Mouse (Mus musculus) forebrain, embryonic 14.5 days (tissue): ENCODE measurements around the gene Cdc20b. TPM values are rescaled to one million over a fixed set of nuclear protein-coding genes. Genes with fewer than 3 reads are reported as not detected.

Experiments
- ATAC-seq: fragments of 200-750 bp; cut with Nextera tagmentation; 2 replicates; pipeline ENCODE4 v1.8.0; 2017; ENCODE audit warnings: mild to moderate bottlenecking, moderate library complexity
- DNase-seq: peaks from one replicate; pipeline ENCODE4 v3.0.0-alpha.2; 2015; ENCODE audit warnings: low spot score
- H3K27ac ChIP-seq: fragments of 300-500 bp; sonication (generic); 2 replicates; pipeline ENCODE4 v1.5.1; 2014; ENCODE audit warnings: low read depth, mild to moderate bottlenecking, control low read depth, low read length, moderate library complexity
- H3K27me3 ChIP-seq: fragments of 300-500 bp; sonication (generic); replicated peaks from 2 replicates; pipeline ENCODE4 v1.6.1; 2014; ENCODE audit warnings: low read length, control low read depth, mixed read lengths; ENCODE audit not compliant: control insufficient read depth, insufficient read depth
- H3K36me3 ChIP-seq: fragments of 300-500 bp; sonication (generic); 2 replicates; pipeline ENCODE4 v1.6.1; 2014; ENCODE audit warnings: low read length, control low read depth; ENCODE audit not compliant: control insufficient read depth, insufficient read depth
- H3K4me1 ChIP-seq: fragments of 300-500 bp; sonication (generic); 2 replicates; pipeline ENCODE4 v1.6.1; 2014; ENCODE audit warnings: antibody characterized with exemption, low read length, control low read depth; ENCODE audit not compliant: control insufficient read depth, insufficient read depth
- H3K4me2 ChIP-seq: fragments of 300-500 bp; sonication (generic); 2 replicates; pipeline ENCODE4 v1.6.1; 2014; ENCODE audit warnings: mild to moderate bottlenecking, control low read depth, low read length
- H3K4me3 ChIP-seq: fragments of 300-500 bp; sonication (generic); 2 replicates; pipeline ENCODE4 v1.5.1; 2014; ENCODE audit warnings: low read depth, low read length, control low read depth
- H3K9ac ChIP-seq: fragments of 300-500 bp; sonication (generic); 2 replicates; pipeline ENCODE4 v1.6.1; 2014; ENCODE audit warnings: mild to moderate bottlenecking, low read length, control low read depth, moderate library complexity
- H3K9me3 ChIP-seq: fragments of 300-500 bp; sonication (generic); replicated peaks from 2 replicates; pipeline ENCODE4 v1.6.1; 2016; ENCODE audit warnings: low read length, control low read depth, mixed read lengths; ENCODE audit not compliant: control insufficient read depth
- WGBS: fragments of 180-500 bp; shearing (Covaris S2); extraction: QIAGEN DNeasy Blood & Tissue Kit; methylation state at CpG from one replicate; pipeline ENCODE4 v1.1.7; 2014; 5-methylcytosine and 5-hydroxymethylcytosine counted together
- polyA plus RNA-seq: library from polyadenylated mRNA; unstranded; fragments of >200 nt; fragmentation: Nextera tagmentation; extraction: Ambion mirVana; gene quantifications from 2 replicates; pipeline ENCODE4 v1.2.1, GENCODE M21; 2014

Gene Cdc20b
- polyA plus RNA-seq, 1 experiment from 2014 or later: 0.71 TPM

DNA sequence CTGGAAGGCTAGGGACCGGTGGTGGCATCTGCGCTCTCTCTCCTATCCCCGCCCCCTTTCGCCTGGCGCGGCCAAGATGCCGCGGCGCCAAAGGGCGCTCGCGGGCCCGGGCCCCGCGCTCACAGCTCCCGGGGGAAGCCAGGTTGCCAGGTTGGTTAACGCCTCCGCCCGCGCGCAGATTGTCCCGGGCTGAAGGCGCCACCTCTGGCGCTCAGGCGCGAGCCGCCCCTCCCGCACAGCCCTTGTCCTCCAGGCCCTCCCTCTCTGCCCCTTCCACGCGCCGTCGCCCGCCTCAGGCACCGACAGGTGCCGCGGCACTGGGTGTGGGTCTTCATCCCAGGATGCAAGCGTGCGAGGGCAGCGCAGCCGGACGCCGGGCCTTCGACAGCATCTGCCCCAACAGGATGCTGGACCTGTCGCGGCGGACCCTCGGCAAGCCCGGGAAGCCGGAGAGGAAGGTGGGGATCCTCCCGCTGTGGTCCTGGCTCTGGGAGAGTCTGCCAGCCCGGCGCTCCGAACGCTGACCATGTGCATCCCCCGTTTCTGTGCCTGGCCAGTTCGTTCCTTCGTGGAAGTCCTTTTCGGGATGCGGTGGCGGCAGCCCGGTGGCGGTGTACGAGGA is 41.3 kb upstream of the Cdc20b start, which contains the start of gene Mcidas:
Gene Mcidas, plus strand, starts transcription at position 315 of the 622 bp plus-strand sequence.
- Histone ChIP-seq H3K4me3 (peak within 1 kb of the TSS; percentile 43), H3K4me2 (peak within 1 kb of the TSS; percentile 89), H3K36me3 (no peaks in the 10 kb centered on the region), H3K27ac (no peak within 1 kb of the TSS), H3K9me3 (no peaks in the 10 kb centered on the region), H3K4me1 (peaks cover 13% of the 10 kb centered on the region), H3K9ac (peak within 1 kb of the TSS; percentile 54), H3K27me3 (peaks cover 90% of the 10 kb centered on the region)
- ATAC-seq (peak; percentile 57), DNase-seq (peak; percentile 28)
- under 1% methylated on average over 58 of the region's 63 CpGs for WGBS

DNA sequence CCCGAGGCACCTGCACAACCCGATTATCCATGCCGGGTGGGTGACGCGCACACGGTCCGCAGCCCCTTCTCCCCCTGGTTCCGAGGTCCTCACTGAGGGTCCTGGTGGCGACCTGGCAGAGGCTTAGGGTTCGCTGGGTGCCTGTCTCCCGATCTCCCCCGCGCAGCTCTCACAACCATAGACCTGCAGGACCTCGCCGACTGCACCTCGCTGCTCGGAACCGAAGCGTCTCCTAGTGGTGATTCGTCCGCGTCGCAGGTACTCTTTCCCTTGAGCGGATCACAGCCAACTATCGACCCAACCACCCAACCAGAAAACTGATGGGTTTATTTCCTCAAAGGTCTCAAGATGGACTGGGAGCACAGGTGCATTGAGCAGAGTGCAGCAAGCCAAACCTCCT is 40.7 kb upstream of the Cdc20b start:
- DNase-seq (peak; percentile 74), ATAC-seq (peak; percentile 59)
- H3K9ac ChIP-seq: peak overlapping the region; percentile 54
- peaks cover 10% of the 10 kb centered on the region for H3K4me1 ChIP-seq
- no peak overlapping the region for H3K27ac ChIP-seq
- H3K36me3 ChIP-seq: no peaks in the 10 kb centered on the region
- peaks cover 89% of the 10 kb centered on the region for H3K27me3 ChIP-seq
- peak overlapping the region; percentile 43 for H3K4me3 ChIP-seq
- H3K4me2 ChIP-seq: peak overlapping the region; percentile 89
- no peaks in the 10 kb centered on the region for H3K9me3 ChIP-seq
- WGBS: under 1% methylated on average over 25 of the region's 25 CpGs

- no peak overlapping the region for H3K27ac ChIP-seq
- H3K4me1 ChIP-seq: peaks cover 10% of the 10 kb centered on the region
- no peak overlapping the region for H3K4me3 ChIP-seq
- H3K9me3 ChIP-seq: no peaks in the 10 kb centered on the region
- peaks cover 77% of the 10 kb centered on the region for H3K27me3 ChIP-seq
- H3K9ac ChIP-seq: no peak overlapping the region
- H3K4me2 ChIP-seq: no peak overlapping the region
- ATAC-seq: no peak
- 50% methylated on average over 4 of the region's 4 CpGs for whole genome bisulfite sequencing
- DNase-seq: no peak
- H3K36me3 ChIP-seq: no peaks in the 10 kb centered on the region
Measured at GRCm38 (mm10) chr13:112996407-112996806, 38.5 kb upstream of the Cdc20b start.

DNA sequence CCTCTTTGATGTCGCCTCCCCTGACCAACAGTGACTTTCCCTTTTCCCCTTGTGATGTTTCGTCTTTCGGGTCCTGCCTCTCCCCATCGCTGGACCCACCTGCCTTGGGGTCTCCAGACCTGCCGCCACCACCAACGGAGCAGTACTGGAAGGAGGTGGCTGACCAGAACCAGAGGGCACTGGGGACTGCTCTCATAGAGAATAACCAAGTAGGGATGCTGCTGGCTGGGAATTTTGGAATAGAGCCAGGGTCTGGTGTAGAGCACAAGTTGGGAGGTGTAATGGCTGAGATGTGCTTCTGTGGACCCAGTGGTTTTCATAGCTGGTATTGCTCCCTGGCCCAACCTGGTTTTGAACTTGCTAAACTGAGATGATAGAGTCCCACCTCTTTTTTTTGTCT is 37.5 kb upstream of the Cdc20b start:
- H3K9me3 ChIP-seq: no peaks in the 10 kb centered on the region
- 61% methylated on average over 6 of the region's 6 CpGs for WGBS
- no peak overlapping the region for H3K4me2 ChIP-seq
- no peak overlapping the region for H3K9ac ChIP-seq
- ATAC-seq: no peak
- DNase-seq: no peak
- H3K27me3 ChIP-seq: peaks cover 73% of the 10 kb centered on the region
- H3K36me3 ChIP-seq: no peaks in the 10 kb centered on the region
- no peak overlapping the region for H3K27ac ChIP-seq
- no peak overlapping the region for H3K4me3 ChIP-seq
- peaks cover 10% of the 10 kb centered on the region for H3K4me1 ChIP-seq

GRCm38 (mm10) chr13:112998427-112999201 is 36.3 kb upstream of the Cdc20b start:
- H3K4me3 ChIP-seq: peak overlapping the region; percentile 39
- peak overlapping the region; percentile 87 for H3K4me2 ChIP-seq
- DNase-seq: peak; percentile 52
- no peaks in the 10 kb centered on the region for H3K36me3 ChIP-seq
- no peak overlapping the region for H3K27ac ChIP-seq
- peaks cover 64% of the 10 kb centered on the region for H3K27me3 ChIP-seq
- peak; percentile 43; the same call in 1 of the 2 replicates for ATAC-seq
- WGBS: under 1% methylated on average over 46 of the region's 46 CpGs
- H3K9ac ChIP-seq: peak overlapping the region; percentile 64
- peaks cover 7% of the 10 kb centered on the region for H3K4me1 ChIP-seq
- no peaks in the 10 kb centered on the region for H3K9me3 ChIP-seq

DNA sequence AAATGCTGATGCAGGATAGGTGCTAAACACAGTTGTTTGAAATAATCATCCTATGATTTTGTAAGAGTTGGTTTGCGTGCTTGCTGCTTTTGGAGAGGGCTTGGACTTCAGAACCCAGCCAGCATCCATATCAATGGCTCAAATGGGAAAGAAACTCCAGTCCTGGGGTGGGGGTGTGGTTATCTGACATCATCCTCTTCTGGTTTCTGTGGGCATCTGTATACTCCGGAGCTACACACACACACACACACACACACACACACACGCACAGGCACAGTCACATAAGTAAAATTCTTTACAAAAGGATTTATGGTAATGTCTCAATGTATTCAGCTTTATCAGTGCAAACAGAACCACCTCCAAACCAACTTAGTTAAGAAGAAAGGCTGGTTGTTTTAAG is 34.8 kb upstream of the Cdc20b start:
- no peak overlapping the region for H3K9ac ChIP-seq
- H3K27ac ChIP-seq: no peak overlapping the region
- ATAC-seq (no peak), DNase-seq (no peak)
- 58% methylated on average over 3 of the region's 3 CpGs for WGBS
- H3K4me2 ChIP-seq: no peak overlapping the region
- no peaks in the 10 kb centered on the region for H3K36me3 ChIP-seq
- no peaks in the 10 kb centered on the region for H3K9me3 ChIP-seq
- no peaks in the 10 kb centered on the region for H3K4me1 ChIP-seq
- no peak overlapping the region for H3K4me3 ChIP-seq
- H3K27me3 ChIP-seq: peaks cover 49% of the 10 kb centered on the region

DNA sequence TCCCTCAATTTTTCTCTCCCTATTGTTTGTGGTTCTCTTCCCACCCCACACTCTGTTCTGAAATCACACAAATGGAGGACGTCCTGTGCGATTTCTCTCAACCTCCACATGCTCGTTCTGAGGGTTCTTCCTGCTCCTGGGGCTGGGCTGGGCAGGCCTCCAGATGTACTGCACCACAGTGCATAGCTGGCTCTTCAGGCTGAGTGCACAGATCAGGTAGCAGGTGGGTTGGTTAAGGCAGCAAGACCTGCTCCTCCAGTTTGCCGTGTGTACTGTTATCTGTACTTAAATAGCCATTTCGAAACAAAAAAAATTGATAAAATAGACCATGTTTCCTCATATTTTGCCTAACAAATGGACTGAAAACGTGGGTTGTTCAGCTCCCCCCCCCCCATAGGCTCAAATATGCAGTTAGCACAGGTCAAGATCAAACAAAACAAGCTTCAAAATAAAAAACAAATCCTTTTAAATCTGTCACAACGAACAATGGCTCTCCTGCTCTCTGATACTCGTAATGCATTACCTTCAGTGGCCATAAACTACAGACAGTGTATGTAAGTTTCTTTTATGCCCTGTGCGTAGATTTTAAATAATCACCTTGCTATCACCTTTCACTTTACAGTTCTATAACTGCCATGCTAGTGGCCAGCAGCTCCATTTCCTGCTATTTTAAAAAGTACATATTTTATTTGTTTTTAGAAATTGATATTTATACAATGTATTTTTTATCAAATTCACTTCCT is 34.2 kb upstream of the Cdc20b start:
- H3K36me3 ChIP-seq: no peaks in the 10 kb centered on the region
- DNase-seq: no peak
- H3K27ac ChIP-seq: no peak overlapping the region
- no peak overlapping the region for H3K4me3 ChIP-seq
- no peaks in the 10 kb centered on the region for H3K4me1 ChIP-seq
- ATAC-seq: no peak
- WGBS: 71% methylated on average over 9 of the region's 9 CpGs
- H3K9me3 ChIP-seq: no peaks in the 10 kb centered on the region
- no peak overlapping the region for H3K9ac ChIP-seq
- H3K27me3 ChIP-seq: peaks cover 44% of the 10 kb centered on the region
- no peak overlapping the region for H3K4me2 ChIP-seq

GRCm38 (mm10) chr13:113012683-113013082 is 22.2 kb upstream of the Cdc20b start:
- peak; percentile 63; the same call in 1 of the 2 replicates for ATAC-seq
- H3K4me3 ChIP-seq: no peak overlapping the region

More at GRCm38 (mm10) chr13:113012683-113013082, 22.2 kb upstream of the Cdc20b start:
- Histone ChIP-seq H3K9ac (no peak overlapping the region), H3K36me3 (no peaks in the 10 kb centered on the region), H3K27me3 (no peaks in the 10 kb centered on the region; the same call in 1 of the 2 replicates), H3K27ac (peak overlapping the region; percentile 48; the same call in 1 of the 2 replicates), H3K9me3 (no peaks in the 10 kb centered on the region), H3K4me1 (no peaks in the 10 kb centered on the region), H3K4me2 (no peak overlapping the region)
- no peak for DNase-seq
- 73% methylated on average over 6 of the region's 6 CpGs for WGBS
